Mouse (Mus musculus): ENCODE data around the gene Nhsl1. TPM values are rescaled to one million over a fixed set of nuclear protein-coding genes. Genes with fewer than 3 reads are reported as not detected.

Gene Nhsl1
- polyA plus RNA-seq, 1 experiment = 0.74 TPM

DNA sequence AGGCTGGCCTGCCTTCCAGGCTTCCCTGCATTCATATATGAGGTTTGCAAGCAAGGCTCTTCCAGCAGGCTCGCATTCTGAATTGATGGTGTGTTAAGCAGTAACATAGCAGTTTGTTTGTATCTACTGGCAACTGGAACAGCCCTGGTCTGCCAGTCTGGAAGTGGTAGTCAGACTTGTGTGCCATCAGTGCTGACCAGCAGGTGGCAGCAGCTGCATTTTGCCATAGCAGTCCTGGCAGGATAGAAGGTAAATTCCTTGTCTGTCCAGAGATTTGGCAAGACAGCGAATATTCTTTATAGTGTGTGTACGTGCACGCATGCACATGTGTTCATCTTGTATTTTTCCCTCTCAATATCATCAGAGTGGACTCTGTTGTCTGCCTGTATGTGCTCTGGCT lies 134.6 kb downstream of the Nhsl1 start:
- Histone ChIP-seq H3K4me3 (ENCODE audit: extremely low read depth, insufficient read depth, insufficient read length) (no peak overlapping the region), H3K27ac (ENCODE audit: insufficient read depth, low read length) (no peak overlapping the region), H3K4me1 (ENCODE audit: control insufficient read depth, insufficient read depth, insufficient read length) (no peaks in the 10 kb centered on the region), H3K27me3 (ENCODE audit: control insufficient read depth, insufficient read depth, low read length) (no peaks in the 10 kb centered on the region), H3K36me3 (ENCODE audit: control insufficient read depth, insufficient read depth, low read length) (no peaks in the 10 kb centered on the region)
- TF ChIP-seq CTCF (IDR thresholded peaks at IDR 0.05; ENCODE audit: extremely low read depth, insufficient read depth, insufficient read length, insufficient replicate concordance) (peak; percentile 74; the same call in 1 of the 2 replicates), POLR2A (IDR thresholded peaks at IDR 0.05; ENCODE audit: low read depth, low read length) (no peak)
- peak in 1 of 2 experiments; percentile 34 for DNase-seq (ENCODE audit: low read depth in 1 of 2, low spot score in 2 of 2)
- WGBS = 38% methylated on average over 4 of the region's 4 CpGs

DNA sequence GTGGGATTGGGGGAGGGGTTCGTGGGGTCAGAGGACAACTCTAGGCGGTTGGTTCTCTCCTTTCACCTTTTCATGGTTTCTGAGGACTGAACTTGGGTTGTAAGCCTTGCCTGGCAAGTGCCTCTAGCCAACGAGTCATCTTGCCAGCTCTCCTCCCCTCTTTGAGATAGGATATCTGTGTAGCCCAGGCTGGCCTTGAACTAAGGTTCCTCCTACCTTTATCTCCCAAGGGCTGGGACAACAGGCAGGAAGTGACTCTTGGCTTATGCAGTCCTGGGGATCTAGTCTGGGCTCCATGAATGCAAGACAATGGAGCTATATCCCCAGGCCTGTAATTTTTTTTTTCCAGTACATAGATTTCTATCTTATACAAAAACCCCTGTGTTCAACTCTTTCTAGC lies 135.4 kb downstream of the Nhsl1 start:
- Histone ChIP-seq H3K36me3 (ENCODE audit: control insufficient read depth, insufficient read depth, low read length) (no peaks in the 10 kb centered on the region), H3K27ac (ENCODE audit: insufficient read depth, low read length) (no peak overlapping the region), H3K27me3 (ENCODE audit: control insufficient read depth, insufficient read depth, low read length) (no peaks in the 10 kb centered on the region), H3K4me3 (ENCODE audit: extremely low read depth, insufficient read depth, insufficient read length) (no peak overlapping the region), H3K4me1 (ENCODE audit: control insufficient read depth, insufficient read depth, insufficient read length) (no peaks in the 10 kb centered on the region)
- no peak for TF ChIP-seq CTCF (IDR thresholded peaks at IDR 0.05; ENCODE audit: extremely low read depth, insufficient read depth, insufficient read length, insufficient replicate concordance)
- no peak for TF ChIP-seq POLR2A (IDR thresholded peaks at IDR 0.05; ENCODE audit: low read depth, low read length)
- WGBS = 80% methylated on average over 3 of the region's 3 CpGs
- no peak for DNase-seq (ENCODE audit: low read depth in 1 of 2, low spot score in 2 of 2)

- WGBS = 93% methylated on average over 10 of the region's 10 CpGs
- TF ChIP-seq CTCF (IDR thresholded peaks at IDR 0.05; ENCODE audit: extremely low read depth, insufficient read depth, insufficient read length, insufficient replicate concordance) (no peak), POLR2A (IDR thresholded peaks at IDR 0.05; ENCODE audit: low read depth, low read length) (no peak)
- no peaks in the 10 kb centered on the region for H3K36me3 ChIP-seq (ENCODE audit: control insufficient read depth, insufficient read depth, low read length)
- no peak for DNase-seq (ENCODE audit: low read depth in 1 of 2, low spot score in 2 of 2)
- no peaks in the 10 kb centered on the region for H3K27me3 ChIP-seq (ENCODE audit: control insufficient read depth, insufficient read depth, low read length)
- no peaks in the 10 kb centered on the region for H3K4me1 ChIP-seq (ENCODE audit: control insufficient read depth, insufficient read depth, insufficient read length)
- no peak overlapping the region for H3K4me3 ChIP-seq (ENCODE audit: extremely low read depth, insufficient read depth, insufficient read length)
- no peak overlapping the region for H3K27ac ChIP-seq (ENCODE audit: insufficient read depth, low read length)
Measured at GRCm38 (mm10) chr10:18455301-18455920, 136.6 kb downstream of the Nhsl1 start.

DNA sequence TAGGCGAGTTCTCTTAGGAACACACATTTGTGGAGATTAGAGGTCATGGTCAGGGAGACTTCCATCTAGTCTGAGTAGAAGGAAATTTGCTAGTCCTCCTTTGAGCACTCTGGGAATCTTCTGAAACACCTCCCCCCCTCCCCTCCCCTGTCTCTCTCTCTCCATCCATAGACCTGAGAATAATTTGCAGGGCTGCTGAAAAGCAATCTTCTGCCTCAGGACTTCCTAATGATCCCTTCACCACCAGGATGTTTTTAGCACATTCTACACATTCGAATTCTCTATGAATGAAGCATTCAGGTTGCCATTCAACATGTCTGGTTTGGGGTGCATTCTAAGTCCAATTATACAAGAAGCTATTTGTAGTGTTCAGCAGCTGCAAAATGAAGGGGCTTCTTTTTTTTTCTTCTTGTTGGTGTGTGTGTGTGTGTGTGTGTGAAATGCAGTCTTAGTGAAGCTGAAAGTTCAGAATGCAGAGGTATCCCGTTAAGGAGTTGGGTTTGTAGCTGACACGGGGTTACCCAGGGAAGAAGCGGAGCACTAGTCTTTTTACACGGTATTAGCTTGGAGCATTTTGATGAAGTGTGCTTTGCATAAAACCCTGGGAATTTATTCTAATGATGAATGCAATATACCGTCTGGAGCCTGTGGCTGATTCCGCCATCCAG lies 139.2 kb downstream of the Nhsl1 start:
- Histone ChIP-seq H3K4me3 (ENCODE audit: extremely low read depth, insufficient read depth, insufficient read length) (no peak overlapping the region), H3K36me3 (ENCODE audit: control insufficient read depth, insufficient read depth, low read length) (no peaks in the 10 kb centered on the region), H3K4me1 (ENCODE audit: control insufficient read depth, insufficient read depth, insufficient read length) (no peaks in the 10 kb centered on the region), H3K27ac (ENCODE audit: insufficient read depth, low read length) (no peak overlapping the region), H3K27me3 (ENCODE audit: control insufficient read depth, insufficient read depth, low read length) (no peaks in the 10 kb centered on the region)
- WGBS = 91% methylated on average over 8 of the region's 8 CpGs
- DNase-seq (ENCODE audit: low read depth in 1 of 2, low spot score in 2 of 2) = no peak
- no peak for TF ChIP-seq POLR2A (IDR thresholded peaks at IDR 0.05; ENCODE audit: low read depth, low read length)
- TF ChIP-seq CTCF (IDR thresholded peaks at IDR 0.05; ENCODE audit: extremely low read depth, insufficient read depth, insufficient read length, insufficient replicate concordance) = no peak

DNA sequence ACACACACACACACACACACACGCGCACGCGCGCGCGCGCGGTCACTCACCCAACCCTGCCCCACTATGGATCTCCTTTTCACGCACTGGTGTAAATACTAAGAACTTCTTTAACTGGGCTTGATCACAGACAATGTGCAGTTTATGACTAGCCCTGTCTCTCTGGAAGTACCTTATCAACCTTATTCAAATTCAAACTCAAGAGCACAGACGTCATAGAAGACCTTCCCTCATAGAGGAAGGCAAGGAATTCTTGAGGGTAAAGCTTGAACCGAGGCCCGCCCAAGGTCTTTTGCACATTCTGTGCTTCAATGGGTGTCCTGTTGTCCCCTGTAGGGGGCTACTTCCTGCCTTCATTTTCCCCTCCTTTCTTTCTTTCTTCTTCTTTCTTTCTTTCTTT lies 142.6 kb downstream of the Nhsl1 start:
- Histone ChIP-seq H3K27ac (ENCODE audit: insufficient read depth, low read length) (no peak overlapping the region), H3K36me3 (ENCODE audit: control insufficient read depth, insufficient read depth, low read length) (no peaks in the 10 kb centered on the region), H3K27me3 (ENCODE audit: control insufficient read depth, insufficient read depth, low read length) (no peaks in the 10 kb centered on the region), H3K4me1 (ENCODE audit: control insufficient read depth, insufficient read depth, insufficient read length) (no peaks in the 10 kb centered on the region), H3K4me3 (ENCODE audit: extremely low read depth, insufficient read depth, insufficient read length) (no peak overlapping the region)
- DNase-seq (ENCODE audit: low read depth in 1 of 2, low spot score in 2 of 2) = no peak
- WGBS = 97% methylated on average over 13 of the region's 13 CpGs
- no peak for TF ChIP-seq POLR2A (IDR thresholded peaks at IDR 0.05; ENCODE audit: low read depth, low read length)
- no peak for TF ChIP-seq CTCF (IDR thresholded peaks at IDR 0.05; ENCODE audit: extremely low read depth, insufficient read depth, insufficient read length, insufficient replicate concordance)

GRCm38 (mm10) chr10:18463071-18463841 lies 144.5 kb downstream of the Nhsl1 start:
- no peaks in the 10 kb centered on the region for H3K36me3 ChIP-seq (ENCODE audit: control insufficient read depth, insufficient read depth, low read length)
- no peaks in the 10 kb centered on the region for H3K27me3 ChIP-seq (ENCODE audit: control insufficient read depth, insufficient read depth, low read length)
- 94% methylated on average over 23 of the region's 23 CpGs for WGBS
- no peak for DNase-seq (ENCODE audit: low read depth in 1 of 2, low spot score in 2 of 2)
- TF ChIP-seq POLR2A (IDR thresholded peaks at IDR 0.05; ENCODE audit: low read depth, low read length) (no peak), CTCF (IDR thresholded peaks at IDR 0.05; ENCODE audit: extremely low read depth, insufficient read depth, insufficient read length, insufficient replicate concordance) (no peak)
- H3K27ac ChIP-seq (ENCODE audit: insufficient read depth, low read length) = no peak overlapping the region
- H3K4me3 ChIP-seq (ENCODE audit: extremely low read depth, insufficient read depth, insufficient read length) = no peak overlapping the region
- H3K4me1 ChIP-seq (ENCODE audit: control insufficient read depth, insufficient read depth, insufficient read length) = no peaks in the 10 kb centered on the region
